Mouse (Mus musculus) MEL (cell line): ENCODE results near the gene Aco1.

ENCODE experiments used
- CHD1 ChIP-seq: IDR thresholded peaks from 2 replicates; pipeline ENCODE4 v1.6.1; 2012; ENCODE audit warnings: low read depth, mild to moderate bottlenecking, inconsistent platforms, low read length, improper control_type of control experiment
- CTCF ChIP-seq, 3 experiments: IDR thresholded peaks in 2 of 3; conservative IDR thresholded peaks in 1 of 3; 2 replicates each; pipeline ENCODE4 v1.5.1; 2011 to 2012; ENCODE audit warnings: low read length in 3 of 3, low read depth in 2 of 3, mild to moderate bottlenecking in 2 of 3, improper control_type of control experiment in 1 of 3, inconsistent platforms in 1 of 3, mixed read lengths in 1 of 3, moderate library complexity in 1 of 3; ENCODE audit not compliant: control insufficient read depth in 1 of 3, insufficient read depth in 1 of 3, poor library complexity in 1 of 3, severe bottlenecking in 1 of 3
- EP300 ChIP-seq, 2 experiments: IDR thresholded peaks; 2 replicates each; pipeline ENCODE4 v1.6.1; 2011; ENCODE audit warnings: improper control_type of control experiment in 2 of 2, low read length in 2 of 2, low read depth in 1 of 2, mild to moderate bottlenecking in 1 of 2
- POLR2A ChIP-seq, 2 experiments: IDR thresholded peaks; 2 replicates each; pipeline ENCODE4 v1.6.1; 2011 to 2012; ENCODE audit warnings: low read length in 2 of 2, mild to moderate bottlenecking in 2 of 2, control low read depth in 1 of 2, improper control_type of control experiment in 1 of 2, low read depth in 1 of 2, moderate library complexity in 1 of 2; ENCODE audit not compliant: control insufficient read depth in 1 of 2, insufficient read depth in 1 of 2, poor library complexity in 1 of 2

GRCm38 (mm10) chr4:40094974-40095373, 47.9 kb upstream of the Aco1 start:
- no peak for TF ChIP-seq CHD1
- TF ChIP-seq POLR2A (IDR thresholded peaks at IDR 0.05; ENCODE audit: control insufficient read depth in 1 of 2, insufficient read depth in 1 of 2, low read depth in 1 of 2, low read length in 2 of 2, poor library complexity in 1 of 2), result no peak
- no peak for TF ChIP-seq CTCF (IDR thresholded peaks at IDR 0.05 in 2 of 3, conservative IDR thresholded peaks at IDR 0.05 in 1 of 3; ENCODE audit: control insufficient read depth in 1 of 3, insufficient read depth in 1 of 3, low read depth in 2 of 3, low read length in 3 of 3, poor library complexity in 1 of 3, severe bottlenecking in 1 of 3)
- no peak for TF ChIP-seq EP300 (IDR thresholded peaks at IDR 0.05; ENCODE audit: low read depth in 1 of 2, low read length in 2 of 2)
